Mouse (Mus musculus): ENCODE data around the gene Dppa3.

The Dppa3 gene

GRCm38 (mm10) chr6:122626110-122626509, at the start of gene Dppa3:
Dppa3 (plus strand) TSS chr6:122626410.
- no peak for DNase-seq (ENCODE audit: low spot score)

DNA sequence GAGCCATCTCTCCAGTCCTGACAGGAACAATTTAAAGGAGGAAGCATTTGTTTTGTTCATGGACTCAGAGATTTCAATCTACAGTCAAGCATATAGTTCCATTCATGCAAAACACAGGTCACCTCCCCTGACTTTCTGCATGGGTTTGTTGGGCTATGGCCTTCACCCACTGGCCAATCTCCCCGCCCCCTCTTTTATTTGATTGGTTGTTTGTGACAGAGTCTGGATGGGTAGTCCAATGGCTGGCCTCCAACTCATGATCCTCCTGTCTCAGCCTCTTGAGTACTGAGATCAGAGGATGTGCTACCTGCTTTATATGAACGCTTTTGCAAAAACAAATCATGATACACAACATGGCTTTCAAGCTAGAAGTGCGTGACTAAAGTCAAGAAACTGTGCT, 49.2 kb upstream of the Dppa3 start:
- no peak for DNase-seq (ENCODE audit: low spot score)

DNA sequence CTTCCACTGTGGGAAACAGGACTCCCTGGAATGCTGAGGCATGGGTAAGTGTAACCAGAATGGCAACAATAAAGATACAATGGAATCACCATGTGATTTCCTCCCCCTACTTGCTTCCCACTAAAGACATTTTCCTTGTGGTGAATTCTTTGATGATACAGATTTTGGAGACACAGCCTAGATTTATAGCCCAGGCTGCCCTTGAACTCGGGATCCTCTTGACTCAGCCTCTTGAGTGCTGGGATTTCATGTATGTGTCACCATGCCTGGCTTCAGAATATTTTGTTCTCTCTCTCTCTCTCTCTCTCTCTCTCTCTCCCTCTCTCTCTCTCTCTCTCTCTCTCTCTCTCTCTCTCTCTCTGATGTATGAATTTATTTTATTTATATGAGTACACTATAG, 47.1 kb upstream of the Dppa3 start:
- DNase-seq (ENCODE audit: low spot score): no peak

GRCm38 (mm10) chr6:122591027-122591758, 35.0 kb upstream of the Dppa3 start:
- DNase-seq (ENCODE audit: low spot score): no peak

- DNase-seq (ENCODE audit: low spot score): no peak
These were observed 33.3 kb upstream of the Dppa3 start for GRCm38 (mm10) chr6:122592905-122593304.

DNA sequence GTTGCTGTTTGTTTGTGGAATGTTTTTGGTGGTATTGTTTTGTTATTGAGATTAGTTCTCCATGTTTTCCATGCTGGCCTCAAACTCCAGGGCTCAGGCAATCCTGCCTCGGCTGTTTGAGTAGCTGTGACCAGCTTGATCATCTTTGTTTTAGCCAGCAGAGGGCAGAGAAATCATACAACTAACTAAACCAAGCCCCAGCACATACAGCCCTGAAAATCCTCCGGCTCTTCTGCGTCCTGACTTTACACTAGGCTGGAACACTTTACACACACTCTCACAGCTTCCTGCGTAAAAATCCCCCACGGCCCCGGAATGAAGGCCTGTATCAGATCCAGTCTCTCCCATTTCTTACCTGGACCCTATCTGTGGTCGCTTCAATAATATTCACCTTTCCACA, 30.6 kb upstream of the Dppa3 start:
- peak; percentile 15 for DNase-seq (ENCODE audit: low spot score)

GRCm38 (mm10) chr6:122596608-122597007, 29.6 kb upstream of the Dppa3 start:
- DNase-seq (ENCODE audit: low spot score): no peak

DNA sequence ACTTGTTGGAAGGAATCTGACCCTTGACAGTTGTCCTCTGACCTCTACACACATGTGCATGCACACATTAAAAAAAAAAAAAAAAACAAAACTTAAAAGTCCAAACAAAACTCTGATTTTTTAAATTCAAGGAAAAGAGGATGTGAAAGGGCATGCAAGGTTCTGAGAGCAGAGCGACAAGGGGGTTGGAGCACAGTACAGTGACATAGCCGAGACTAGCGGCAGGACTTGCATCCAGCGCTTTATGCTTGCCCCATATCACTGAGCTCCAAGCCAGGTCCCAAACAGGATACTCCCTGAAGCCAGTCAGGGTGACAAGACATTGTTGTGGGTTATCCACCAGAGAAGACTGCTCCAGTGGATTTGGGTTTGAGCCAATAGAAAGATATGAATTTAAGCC, 28.2 kb upstream of the Dppa3 start:
- no peak for DNase-seq (ENCODE audit: low spot score)

GRCm38 (mm10) chr6:122598436-122598835, 27.8 kb upstream of the Dppa3 start:
- no peak for DNase-seq (ENCODE audit: low spot score)

DNA sequence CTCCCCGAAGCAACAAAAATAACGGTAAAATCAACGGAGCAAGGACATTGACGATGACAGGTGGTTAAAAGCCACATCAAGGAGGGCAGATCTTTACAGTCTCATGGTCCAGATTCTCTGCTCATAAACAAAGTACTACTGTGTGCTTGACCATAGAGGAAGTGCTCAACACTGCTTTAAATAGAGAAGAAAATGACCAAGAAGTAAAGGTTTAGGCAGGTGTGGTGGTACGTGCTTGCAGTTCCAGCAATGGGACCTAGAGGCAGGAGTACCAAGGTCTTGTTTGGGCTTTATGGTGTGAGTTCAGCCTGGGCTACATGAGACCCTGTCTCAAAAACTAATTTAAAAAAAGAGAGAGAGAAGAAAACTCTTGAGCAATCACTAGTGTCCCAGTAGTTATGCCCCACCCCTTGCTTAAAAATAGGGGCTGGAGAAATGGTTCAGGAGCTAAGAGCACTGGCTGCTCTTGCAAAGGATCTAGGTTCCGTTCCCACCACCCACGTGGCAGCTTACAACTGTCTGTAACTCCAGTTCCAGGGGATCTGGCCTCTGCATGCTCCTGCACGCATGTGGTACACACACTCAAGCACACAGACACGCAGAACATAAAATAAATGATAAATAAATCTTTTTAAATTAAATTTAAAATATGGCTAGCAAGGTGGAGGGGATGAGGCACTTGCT, 27.0 kb upstream of the Dppa3 start:
- DNase-seq (ENCODE audit: low spot score): no peak

- no peak for DNase-seq (ENCODE audit: low spot score)
These were observed 26.1 kb upstream of the Dppa3 start for GRCm38 (mm10) chr6:122600066-122600646.

- no peak for DNase-seq (ENCODE audit: low spot score)
These were observed 25.2 kb upstream of the Dppa3 start for GRCm38 (mm10) chr6:122601031-122601430.

DNA sequence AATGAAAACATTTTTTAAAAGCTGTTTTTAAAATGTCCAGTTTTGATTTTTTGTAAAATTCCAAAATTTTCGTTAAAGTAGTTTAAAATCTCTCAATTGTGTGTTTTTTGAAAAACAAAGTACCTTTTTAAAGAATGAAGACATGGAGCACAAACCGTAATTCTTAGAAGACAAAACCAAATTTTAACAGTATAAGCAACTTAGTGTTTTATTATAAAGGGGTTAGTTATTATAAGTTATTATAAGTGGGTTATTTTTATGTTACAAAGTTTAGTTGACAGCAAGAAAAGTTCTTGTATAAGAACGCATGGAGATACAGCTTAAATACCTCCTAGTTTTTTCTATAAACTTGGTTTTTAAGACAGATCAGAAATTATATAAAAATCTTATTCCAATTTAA, 24.6 kb upstream of the Dppa3 start:
- DNase-seq (ENCODE audit: low spot score): no peak

DNA sequence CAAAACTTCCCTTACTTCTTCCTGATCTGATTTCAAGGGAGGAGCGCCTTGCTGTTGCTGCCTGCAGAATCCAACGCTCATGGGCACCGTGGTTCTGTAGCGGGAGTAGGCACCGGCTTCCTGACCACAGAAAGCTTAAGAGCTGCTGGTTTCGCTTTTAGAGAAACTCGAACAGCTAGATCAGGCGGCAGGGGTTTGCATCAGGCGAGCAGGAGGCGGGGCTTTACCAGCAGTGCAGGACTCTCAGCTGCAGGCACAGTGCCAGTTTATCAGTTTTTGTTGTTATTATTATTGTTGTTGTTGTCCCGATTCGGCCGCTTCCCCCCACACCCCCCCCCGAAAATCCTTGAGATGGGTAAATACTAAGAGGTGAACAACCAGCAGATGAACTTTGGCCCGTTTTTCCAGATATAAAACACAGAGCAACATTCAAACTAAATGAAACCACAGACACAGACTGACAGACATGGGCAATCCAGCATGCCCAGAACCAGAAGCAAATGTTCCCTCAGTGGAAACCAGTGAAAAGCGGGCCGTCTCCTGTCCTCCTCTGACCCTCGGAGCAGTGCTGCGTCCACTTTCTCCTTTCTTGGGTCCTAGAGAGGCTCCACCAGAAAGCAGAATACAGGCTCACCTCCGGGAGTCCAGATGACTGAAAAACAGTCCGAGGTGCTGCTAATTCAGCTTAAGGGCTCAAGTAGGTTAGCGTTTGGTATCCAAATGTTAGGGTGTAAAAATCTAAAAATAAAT, 23.8 kb upstream of the Dppa3 start, which contains the start of gene Apobec1:
Apobec1 (minus strand) TSS at position 203 of the 750 bp plus-strand sequence.
- DNase-seq (ENCODE audit: low spot score): peak; percentile 58

GRCm38 (mm10) chr6:122602992-122603322, 23.3 kb upstream of the Dppa3 start:
- no peak for DNase-seq (ENCODE audit: low spot score)

DNA sequence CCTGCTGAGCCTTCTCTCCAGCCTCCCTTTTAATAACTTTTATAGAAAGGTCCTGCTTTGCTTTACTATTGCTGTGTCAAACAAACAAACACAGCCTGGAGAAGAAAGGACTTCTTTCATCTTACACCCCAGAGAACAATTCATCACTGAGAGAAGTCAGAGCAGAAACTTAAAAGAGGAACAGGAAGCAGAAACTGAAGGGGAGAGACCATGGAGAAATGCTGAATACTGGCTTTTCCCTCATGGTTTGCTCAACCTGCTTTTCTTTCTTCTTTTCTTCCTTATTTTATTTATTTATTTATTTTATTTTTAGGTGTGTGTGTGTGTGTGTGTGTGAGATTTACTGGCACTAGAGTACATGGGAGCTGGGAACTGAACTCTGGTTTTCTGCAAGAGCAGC, 21.9 kb upstream of the Dppa3 start:
- DNase-seq (ENCODE audit: low spot score): no peak

DNA sequence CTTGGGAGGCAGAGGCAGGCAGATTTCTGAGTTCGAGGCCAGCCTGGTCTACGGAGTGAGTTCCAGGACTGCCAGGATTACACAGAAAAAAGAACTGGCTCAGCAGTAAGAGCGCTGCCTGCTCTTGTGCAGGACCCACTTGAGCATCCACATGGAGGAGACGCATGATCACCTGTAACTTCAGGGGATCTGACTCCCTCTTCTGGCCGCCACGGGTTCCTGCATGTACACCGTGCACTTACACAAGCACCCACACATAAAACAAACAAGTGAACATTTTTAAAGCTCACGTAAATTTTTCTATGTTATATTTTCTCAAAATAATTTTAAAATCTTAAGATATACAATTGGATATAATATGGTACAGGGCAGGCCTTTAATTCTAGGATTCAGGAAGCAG, 20.7 kb upstream of the Dppa3 start:
- DNase-seq (ENCODE audit: low spot score): no peak

GRCm38 (mm10) chr6:122606661-122607060, 19.5 kb upstream of the Dppa3 start:
- no peak for DNase-seq (ENCODE audit: low spot score)

- DNase-seq (ENCODE audit: low spot score): no peak
These were observed 18.5 kb upstream of the Dppa3 start for GRCm38 (mm10) chr6:122607700-122608099.

GRCm38 (mm10) chr6:122608434-122609376, 17.5 kb upstream of the Dppa3 start:
- no peak for DNase-seq (ENCODE audit: low spot score)

DNA sequence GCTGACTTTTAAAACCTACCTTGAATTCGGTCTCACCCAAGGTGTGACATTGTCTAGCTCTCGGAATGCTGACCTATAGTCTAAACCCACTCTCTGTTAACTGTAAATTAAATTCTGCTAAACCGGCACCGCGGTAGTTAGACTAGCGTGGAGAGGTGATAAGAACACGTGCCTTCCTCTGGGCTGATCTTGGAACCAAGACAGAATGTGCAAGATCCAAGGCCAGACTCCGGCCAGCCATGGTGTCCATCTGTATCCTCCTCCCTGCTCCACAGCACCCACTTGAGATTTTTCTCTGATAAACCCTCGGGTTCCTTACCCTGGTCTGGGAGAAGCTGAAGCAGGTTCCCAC, 16.9 kb upstream of the Dppa3 start:
- DNase-seq (ENCODE audit: low spot score): no peak

- DNase-seq (ENCODE audit: low spot score): no peak
These were observed 16.4 kb upstream of the Dppa3 start, which contains the start of gene Gdf3 for GRCm38 (mm10) chr6:122609771-122610170. Gdf3 (minus strand) TSS chr6:122610087.
